Mouse (Mus musculus) adrenal gland, postnatal 14 days (tissue): ENCODE measurements around the gene Lrrc47. TPM values are rescaled to one million over a fixed set of nuclear protein-coding genes. Genes with fewer than 3 reads are reported as not detected.
A peak's percentile ranks its signal among the peaks of the same experiment; 100 is the strongest.

ENCODE experiments used
- DNase-seq: peaks from one replicate; pipeline ENCODE4 v3.0.0; 2021; ENCODE audit warnings: mixed read lengths
- long read RNA-seq, 2 experiments: library from polyadenylated mRNA; stranded (forward); transcript quantifications; one replicate each; pipeline ENCODE4 v2.0.0; 2021
- total RNA-seq: library from RNA; stranded (reverse); gene quantifications from 2 replicates; pipeline ENCODE4 v1.2.3, GENCODE M21; 2021

Lrrc47 gene
- 39.8 and 44.3 TPM in 2 replicates for total RNA-seq
- long read RNA-seq, experiment 1, transcript Lrrc47-205 (7 exons, 3,468 nt): major isoform, 25 of 81 reads
- long read RNA-seq, experiment 1, partial matches to known transcripts: 5 of 81 reads
- long read RNA-seq, experiment 1, other reads (novel, unspliced or antisense): 51 of 81 reads
- long read RNA-seq, experiment 2, transcript Lrrc47-205 (7 exons, 3,468 nt): major isoform, 23 of 57 reads
- long read RNA-seq, experiment 2, partial matches to known transcripts: 2 of 57 reads
- long read RNA-seq, experiment 2, other reads (novel, unspliced or antisense): 32 of 57 reads

DNA sequence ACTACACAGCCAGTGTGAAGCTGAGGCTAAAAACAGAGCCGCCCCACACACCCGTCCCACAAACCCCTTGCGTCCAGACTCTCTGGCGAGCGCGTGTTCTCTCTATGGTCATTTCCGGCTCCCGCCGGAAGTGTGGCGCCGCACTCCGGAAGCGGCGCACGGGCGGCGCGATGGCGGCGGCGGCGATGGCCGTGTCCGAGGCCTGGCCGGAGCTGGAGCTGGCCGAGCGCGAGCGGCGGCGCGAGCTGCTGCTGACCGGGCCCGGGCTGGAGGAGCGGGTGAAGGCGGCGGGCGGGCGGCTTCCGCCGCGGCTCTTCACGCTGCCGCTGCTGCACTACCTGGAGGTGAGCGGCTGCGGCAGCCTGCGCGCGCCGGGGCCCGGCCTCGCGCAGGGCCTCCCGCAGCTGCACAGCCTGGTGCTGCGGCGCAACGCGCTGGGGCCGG lies at the start of gene Lrrc47:
Gene Lrrc47 (plus strand): TSS at position 86 of the 444 bp plus-strand sequence.
- DNase-seq: peak; percentile 90

DNA sequence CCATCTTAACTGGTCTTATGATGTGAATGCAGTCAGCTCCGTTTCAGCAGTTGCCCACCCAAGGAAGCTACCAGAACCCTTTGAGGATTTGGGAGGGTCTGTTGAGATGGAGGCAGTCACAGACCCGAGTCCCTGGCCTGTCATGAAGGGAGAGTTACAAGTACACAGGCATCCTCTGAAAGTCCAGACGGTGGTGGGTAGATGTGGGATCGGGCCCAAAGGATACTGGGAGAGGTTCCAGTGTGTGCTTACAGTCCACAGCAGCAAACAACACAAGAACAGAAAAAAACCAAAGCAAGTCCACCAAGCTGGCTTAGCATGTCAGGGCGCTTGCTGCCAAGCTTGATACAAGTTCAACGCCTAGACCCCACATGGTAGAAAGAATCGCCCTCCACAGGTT lies 48.9 kb upstream of the Lrrc47 start:
- no peak for DNase-seq

DNA sequence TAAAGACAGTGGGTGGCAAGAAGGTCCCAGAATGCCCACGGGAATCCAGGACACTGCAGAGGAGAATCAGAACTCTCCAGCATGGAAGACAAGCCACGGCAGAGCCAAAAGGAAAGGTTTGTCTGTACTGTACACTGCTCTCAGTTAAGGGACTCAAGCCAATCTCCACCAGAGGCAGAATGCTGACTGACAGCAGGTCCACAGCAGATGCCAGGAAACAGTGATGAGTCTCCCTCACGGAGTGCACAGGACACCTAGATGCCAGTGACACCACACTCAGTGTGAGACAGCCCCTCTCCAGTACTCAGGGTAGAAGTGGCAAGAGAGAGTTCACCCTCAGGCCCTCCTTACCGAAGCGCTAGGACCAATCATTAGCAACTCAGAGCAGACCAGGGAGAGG lies 44.9 kb upstream of the Lrrc47 start:
- DNase-seq: no peak

DNA sequence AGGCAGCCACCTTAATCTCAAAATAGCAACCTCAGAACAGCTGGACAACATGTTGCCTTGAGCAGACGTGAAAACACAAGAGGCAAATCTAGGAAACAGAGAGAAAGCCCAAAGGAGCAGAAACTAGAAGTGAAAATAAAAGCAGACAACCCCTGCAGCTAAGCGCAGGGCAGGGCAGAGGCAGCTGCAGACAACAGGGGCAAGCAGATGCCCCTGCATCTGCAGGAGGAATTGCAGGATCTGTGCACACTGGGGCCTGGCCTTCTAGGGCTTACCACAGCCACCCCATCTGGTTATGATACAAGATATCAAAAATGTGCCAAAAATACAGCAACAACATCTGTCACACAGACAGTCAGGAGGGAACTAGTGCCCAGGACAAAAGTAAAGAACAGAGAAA lies 44.0 kb upstream of the Lrrc47 start:
- no peak for DNase-seq

DNA sequence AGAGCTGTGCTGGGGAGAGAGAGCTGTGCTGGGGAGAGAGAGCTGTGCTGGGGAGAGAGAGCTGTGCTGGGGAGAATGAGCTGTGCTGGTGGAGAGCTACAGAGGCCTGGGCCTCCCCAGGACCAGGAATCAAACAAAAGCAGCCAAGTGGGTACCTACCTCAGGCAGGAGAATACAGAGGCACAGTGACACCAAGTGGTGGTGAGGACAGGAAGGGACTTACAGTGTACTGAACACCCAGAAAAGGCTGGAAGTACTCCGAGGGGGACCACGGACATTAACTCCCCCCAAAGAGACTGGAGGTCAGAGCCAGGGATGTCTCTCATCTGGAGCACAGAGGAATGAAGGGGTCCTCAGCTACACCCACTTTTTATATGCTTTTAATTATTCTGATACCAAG lies 43.5 kb upstream of the Lrrc47 start:
- no peak for DNase-seq

DNA sequence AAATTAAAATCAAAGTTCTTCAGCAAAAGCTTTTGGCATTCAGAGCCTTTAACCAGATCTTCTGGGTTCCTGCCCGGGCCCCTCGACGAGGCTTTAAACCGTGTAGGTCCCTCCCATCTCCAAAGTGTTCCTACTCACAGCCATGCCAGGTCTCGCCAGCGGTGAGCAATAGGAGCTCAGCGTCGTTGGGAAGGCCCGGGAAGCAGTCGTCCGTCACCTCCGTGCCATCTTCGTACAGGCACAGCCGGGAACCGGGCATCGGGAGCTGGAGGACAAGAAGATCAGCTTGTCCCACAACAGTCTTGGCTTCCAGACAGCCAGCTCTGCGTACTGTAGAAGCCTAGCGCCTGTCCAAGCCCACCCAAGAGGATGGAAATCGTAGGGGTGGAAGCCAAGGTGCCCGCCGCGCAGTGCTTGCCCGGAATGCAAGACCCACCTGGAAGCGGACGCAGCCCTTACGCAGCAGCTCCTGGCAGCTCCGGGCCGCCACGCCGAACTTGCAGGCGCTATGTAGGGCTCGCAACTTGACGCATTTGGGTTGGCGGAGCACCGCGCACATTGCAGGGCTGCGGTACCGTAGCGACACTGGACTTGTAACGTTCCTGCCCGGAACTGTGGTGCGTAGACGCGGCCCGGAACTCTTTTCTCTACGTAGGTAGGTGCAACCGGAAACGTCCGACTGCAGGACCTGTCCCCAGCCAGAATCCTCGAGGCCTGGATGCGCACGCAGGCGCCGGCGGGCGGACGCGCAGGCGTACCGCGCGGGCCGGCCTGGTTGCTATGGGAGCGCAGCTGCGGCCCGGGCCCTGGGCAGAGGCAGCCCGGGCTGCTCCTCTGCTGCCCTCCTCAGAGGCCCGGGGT lies 36.9 kb upstream of the Lrrc47 start, which contains the start of the genes Dffb and Cep104:
Gene Dffb (minus strand): TSS at position 696 of the 861 bp plus-strand sequence.
Gene Cep104 (plus strand): TSS at position 764 of the 861 bp plus-strand sequence.
- DNase-seq: peak; percentile 97

DNA sequence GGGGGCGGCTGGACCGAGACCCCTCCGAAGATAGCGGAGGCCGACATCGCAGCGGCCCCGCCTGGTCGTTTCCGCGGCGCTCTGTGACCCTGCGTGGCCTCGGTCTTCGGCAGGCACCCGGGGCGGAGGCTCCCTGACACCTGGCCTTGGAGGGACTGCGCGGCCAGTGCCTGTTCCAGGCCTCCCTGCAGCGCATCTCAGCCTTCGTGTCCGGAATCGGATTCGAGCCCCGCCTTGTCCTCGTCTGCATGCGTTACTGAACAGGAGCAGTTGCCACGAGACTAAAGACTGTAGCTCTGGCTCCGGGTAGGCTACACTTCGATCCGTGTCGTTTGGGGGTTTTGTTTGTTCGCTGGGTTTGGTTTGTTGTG lies 36.3 kb upstream of the Lrrc47 start:
- no peak for DNase-seq

DNA sequence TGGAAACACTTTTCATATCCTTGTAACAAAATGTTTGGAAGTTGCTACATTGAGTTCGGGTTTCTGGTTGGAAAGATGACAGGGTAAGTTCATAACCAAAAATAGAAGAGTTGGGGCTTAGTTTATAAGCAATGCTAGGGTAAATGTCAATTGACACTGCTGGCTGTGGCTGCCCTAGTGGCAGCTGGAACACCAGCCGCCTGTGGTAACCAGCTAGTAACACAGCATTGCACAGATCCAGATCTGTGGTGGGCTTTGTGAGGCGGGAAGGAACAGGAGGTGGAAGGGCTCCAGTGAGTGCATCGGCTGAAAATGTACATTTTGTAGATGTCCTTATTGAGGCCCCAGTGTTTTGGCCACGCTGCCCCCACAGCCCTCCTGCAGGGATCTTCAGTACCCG lies 35.8 kb upstream of the Lrrc47 start:
- DNase-seq: no peak

DNA sequence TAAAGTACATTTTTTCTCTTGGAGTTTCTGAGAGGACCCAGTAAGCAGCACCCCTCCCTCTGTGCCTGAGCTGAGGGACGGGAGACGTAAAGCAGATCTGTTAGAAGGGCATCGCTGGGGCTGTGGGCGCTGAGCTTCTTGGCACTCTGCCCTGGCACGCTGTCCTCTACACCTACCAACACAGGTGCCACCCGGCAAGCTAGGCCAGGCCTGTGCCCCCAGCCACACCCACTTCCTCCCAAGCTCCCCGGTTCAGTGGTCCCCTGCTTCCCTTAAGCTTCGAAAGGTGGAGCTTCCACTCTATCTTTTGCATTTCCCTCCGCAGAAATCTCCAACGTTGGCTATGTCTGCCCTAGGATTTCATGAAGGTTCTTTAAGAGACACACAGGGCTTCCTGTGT lies 32.3 kb upstream of the Lrrc47 start:
- no peak for DNase-seq

DNA sequence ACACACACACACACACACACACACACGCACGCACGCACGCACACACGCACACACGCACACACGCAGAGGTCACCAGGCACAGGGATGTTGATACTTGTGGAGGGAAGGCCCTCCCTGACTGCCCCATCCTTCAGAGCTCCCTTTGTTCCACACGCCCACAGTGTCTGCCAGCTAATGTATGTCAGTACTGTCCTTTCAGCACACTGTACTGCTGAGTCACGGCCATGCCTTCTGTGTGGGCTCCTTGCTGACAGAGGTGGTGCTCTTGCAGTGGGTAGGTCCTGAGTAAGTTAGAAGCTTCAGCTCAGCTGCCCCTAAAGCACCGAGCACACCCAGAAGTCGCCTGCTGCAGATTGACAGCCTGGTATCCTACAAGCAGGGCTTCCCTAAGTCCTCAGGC lies 31.1 kb upstream of the Lrrc47 start:
- no peak for DNase-seq

DNA sequence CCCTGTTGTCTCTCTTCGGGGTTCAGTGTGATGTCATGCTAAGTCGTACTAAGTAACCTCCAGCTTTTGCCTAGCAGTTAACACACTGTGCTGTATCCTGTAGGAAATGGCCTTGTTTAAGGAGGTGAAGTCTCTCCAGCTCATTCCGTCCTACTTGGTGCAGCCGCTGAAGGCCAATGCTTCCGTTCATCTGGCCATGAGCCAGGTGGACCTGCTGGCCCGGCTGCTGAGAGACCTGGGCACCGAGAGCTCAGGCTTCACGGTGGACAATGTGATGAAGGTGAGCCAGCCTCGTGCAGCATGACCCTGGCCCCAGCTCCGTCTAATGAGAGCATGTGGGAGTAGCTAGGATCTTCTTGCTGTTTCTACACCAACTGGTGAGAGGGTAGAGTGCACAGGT lies 18.8 kb upstream of the Lrrc47 start:
- DNase-seq: no peak

DNA sequence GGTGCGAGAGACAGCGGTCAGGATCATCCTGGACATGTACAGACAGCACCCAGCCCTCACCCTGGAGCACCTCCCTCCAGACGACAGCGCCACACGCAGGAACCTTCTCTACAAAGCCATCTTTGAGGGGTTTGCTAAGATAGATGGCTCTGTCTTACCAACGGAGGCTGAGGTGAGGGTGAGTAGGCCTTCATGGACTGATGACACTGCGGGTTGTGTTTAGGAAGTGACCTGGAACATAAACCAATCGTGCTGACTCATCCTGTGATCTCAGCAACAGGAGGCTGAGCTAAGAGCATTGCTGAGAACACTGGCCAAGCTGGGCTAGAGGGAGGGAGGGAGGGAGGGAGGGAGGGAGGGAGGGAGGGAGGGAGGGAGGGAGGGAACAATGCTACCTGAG lies 18.0 kb upstream of the Lrrc47 start:
- no peak for DNase-seq

DNA sequence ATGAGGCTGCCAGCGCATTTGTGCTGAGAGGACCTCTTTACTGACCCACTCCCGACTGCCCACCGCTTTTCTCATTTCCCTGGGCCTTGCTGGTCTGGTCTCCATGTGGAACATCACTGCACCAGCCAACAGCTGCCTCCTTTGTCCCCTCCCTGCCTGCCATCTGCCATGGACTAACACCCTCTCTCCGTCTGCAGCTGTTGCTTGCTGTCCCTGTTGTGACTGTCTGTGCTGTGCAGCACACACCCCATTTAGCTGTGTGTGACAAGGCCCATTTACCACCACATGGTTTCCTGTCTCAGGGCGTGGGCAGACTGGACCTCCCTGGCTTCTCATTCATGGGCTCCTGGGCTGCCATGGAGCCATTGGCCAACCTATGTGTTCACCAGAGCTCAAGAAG lies 6.0 kb upstream of the Lrrc47 start:
- DNase-seq: no peak

DNA sequence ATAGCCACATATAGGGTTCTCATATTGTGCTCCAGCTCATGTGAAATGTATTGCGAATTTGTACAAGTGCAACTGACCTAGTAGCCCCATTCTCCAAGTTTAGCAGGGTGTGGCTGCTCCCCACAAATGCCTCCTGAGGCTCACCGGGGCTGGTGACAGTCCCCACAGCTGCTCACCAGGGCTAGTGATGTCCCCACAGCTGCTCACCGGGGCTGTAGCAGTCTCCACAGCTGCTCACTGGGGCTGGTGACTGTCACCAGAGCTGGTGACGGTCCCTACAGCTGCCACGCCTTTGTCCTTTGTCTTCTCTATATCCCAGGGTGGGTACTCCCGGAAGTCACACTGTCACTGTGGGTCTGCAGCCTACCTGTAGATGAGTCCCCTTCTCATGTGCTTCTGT lies 5.3 kb upstream of the Lrrc47 start:
- DNase-seq: no peak

DNA sequence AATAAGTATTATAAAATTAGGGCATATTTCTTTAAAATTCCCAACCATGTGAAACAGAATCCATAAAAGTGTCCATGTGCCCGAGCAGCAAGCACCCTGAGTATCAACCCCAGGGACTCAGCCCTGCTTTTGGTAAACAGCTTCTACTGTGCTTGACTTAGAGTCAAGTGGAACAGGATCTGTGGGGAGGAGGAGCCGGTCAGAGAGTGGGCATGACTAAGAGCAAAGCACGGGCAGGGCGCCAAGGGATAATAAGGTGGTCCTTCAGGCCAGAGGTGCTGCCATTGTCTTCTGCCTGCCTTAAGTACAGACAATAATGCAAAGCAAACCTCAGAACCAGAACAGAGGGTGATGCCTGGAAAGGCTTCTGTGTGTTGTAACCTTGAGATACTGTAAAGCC lies 3.8 kb upstream of the Lrrc47 start:
- DNase-seq: peak; percentile 47

DNA sequence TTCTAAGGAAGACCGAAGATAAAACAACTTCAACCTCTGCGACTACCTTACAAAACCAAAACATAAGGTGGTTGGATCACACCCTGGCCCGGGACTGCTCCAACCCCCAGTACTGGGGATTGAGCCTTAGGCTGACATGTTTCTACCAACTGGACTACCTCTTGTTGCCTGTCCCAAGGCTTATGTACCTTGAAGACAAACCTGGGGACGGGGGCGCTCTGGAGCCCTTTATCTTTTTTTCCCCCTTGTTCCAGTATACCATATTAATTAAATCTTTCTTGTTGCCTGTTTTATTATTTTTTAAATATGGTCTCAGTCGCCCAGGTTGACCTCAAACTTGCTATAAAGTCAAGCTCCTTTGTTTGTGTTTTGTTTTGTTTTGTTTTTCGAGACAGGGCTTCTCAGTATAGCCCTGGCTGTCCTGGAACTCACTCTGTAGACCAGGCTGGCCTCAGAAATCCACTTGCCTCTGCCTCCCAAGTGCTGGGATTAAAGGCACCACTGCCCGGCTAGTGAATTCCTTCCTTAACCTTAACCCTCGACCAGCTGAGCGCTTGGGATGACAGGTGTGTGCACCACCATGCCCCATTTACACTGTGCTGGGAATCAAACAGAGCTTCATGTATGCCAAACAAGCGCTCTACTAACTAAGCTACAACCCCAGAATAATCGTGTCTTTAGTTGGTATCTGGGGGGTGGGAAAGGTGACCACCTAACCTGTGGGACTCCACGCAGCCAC lies 455 bp upstream of the Lrrc47 start:
- no peak for DNase-seq

DNA sequence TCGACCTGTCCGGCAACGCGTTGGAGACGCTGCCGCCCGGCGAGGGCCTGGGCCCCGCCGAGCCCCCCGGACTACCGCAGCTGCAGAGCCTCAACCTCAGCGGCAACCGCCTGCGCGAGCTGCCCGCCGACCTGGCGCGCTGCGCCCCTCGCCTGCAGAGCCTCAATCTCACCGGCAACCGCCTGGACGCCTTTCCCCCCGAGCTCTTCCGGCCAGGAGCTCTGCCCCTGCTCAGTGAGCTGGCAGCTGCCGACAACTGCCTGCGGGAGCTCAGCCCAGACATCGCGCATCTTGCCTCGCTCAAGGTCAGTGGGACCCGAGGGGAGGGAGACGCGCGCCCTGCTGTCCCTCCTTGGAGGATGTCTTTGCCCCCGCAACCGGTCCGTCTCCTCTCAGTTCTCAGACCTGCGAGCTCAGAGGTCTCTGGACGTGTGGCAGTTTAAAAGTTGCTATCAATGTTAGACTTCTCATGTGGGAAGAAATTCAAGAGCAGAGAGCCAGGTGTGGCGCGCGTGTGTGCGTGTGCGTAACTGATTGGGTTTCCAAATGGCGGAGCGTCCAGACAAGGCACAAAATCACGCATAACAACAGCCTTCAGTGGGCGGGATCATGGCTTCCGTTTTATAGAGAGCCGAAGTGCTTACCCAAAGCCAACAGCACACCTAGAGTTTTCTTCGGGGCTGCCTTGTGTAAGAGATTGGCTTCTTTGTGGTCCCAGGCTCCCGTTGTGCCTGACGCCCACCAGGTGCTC lies 776 bp downstream of the Lrrc47 start:
- peak; percentile 69 for DNase-seq

DNA sequence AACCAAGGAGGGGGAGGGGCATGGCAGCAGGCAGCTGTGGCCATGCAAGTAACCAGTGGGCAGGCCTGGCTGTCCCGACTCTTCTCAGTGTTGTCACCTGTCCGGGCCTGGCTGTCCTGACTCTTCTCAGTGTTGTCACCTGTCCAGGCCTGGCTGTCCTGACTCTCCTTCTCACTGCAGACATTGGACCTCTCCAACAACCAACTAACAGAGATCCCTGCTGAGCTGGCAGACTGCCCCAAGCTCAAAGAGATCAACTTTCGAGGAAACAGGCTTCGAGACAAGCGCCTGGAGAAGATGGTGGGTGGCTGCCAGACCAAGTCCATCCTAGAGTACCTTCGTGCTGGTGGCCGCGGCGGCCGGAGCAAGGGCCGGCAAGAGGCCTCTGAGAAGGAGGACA lies 3.9 kb downstream of the Lrrc47 start:
- no peak for DNase-seq

DNA sequence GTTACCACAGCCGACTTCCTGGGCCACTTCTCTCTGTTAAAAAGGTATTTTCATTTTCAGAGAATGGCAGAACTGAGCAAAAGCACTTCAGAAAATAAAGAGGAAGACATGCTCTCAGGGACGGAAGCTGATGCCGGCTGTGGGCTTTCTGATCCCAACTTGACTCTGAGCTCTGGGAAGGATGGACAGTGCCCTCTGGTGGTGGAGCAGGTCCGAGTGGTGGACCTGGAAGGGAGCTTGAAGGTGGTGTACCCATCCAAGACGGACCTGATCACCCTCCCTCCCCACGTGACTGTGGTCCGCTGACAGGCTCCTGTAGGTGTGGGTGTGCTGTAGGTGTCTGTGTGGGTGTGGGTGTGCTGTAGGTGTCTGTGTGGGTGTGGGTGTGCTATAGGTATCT lies 8.0 kb downstream of the Lrrc47 start:
- DNase-seq: peak; percentile 76

DNA sequence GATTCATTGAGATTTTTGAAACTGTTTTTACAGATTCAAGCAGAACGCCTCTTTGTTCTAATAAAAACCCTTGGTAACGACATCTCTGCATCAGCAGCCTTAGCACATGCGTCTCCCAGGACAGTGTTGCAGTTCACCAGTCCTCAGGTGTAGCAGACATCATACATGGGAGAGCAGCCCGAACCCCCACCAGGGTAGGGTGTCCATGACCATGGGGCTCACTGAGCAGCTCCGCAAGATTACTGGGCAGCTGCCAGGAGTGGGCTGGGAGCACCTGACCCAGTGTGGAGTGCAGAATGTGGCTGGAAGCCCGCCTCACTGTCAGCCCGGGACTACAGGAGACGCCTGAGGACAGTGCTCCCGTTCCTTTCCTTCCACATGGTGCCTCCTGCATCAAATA lies 9.9 kb downstream of the Lrrc47 start:
- no peak for DNase-seq

DNA sequence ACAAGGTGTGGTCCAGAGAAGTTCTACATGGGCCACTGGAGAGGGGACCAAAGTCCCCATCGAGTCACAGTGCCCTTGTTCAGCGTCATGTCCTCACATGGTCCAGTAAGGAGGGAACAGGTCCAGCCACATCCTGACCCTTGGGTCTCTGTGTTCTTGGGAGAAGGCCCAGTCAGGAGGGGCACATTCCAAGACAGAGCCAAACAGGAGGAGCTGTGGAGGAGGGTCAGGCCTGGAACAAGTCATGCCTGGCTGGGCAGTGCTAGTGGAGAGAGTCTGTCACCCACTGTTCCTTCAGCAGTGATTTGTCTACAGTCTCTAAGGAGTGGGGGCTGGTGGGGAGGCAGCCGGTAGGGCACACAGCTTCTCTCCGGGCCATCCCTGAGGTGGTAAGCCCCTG lies 10.9 kb downstream of the Lrrc47 start:
- DNase-seq: peak; percentile 61

DNA sequence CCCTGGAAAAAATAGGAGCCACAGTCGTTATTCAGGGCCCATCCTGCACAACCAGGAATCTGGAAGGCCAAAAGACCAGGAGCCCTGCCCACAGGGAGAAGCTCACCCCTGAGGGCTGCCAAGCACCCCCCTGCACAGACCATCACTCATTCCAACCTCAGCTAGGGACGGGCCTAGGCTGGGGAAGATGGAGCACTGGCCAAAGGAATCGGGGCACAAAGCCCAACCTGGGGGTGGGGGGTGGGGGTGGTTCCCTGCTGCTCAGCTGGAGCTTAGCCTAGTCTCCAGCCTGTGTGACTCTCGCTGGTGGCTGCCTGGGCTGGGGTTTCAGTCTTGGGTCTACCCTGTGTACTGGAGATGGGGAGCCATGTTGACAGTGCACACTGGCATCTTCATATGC lies 11.3 kb downstream of the Lrrc47 start:
- DNase-seq: no peak
